Mouse (Mus musculus): ENCODE measurements around the gene Fam78b. TPM values are rescaled to one million over a fixed set of nuclear protein-coding genes. Genes with fewer than 3 reads are reported as not detected.

Fam78b gene
- total RNA-seq, 2 experiments from 2014 or later, result 1.9 TPM; not detected in 1

- no peak for ATAC-seq (replicated peaks; ENCODE audit: poor library complexity, severe bottlenecking)
These were observed 22.6 kb downstream of the Fam78b start for GRCm38 (mm10) chr1:167023794-167024193.

DNA sequence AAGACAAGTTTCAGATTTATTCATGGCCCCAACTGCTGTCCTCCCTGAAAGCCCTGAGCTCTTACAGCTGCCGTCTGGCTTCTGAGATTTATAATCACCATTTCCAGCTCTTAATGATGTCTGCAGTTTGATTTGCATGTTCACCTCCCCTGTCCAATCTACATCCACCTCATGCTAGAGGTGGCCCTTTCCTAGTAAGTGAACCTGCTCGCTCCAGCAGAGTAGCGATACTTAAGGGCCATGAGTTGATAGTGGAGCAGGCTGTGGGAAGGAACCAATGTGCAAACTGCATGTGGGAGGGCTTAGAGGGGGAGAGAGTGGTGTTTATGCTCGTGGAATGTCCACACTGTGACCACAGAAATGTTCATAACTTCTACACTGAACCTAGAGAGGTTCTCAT, 23.7 kb downstream of the Fam78b start:
- ATAC-seq (replicated peaks; ENCODE audit: poor library complexity, severe bottlenecking), result no peak

DNA sequence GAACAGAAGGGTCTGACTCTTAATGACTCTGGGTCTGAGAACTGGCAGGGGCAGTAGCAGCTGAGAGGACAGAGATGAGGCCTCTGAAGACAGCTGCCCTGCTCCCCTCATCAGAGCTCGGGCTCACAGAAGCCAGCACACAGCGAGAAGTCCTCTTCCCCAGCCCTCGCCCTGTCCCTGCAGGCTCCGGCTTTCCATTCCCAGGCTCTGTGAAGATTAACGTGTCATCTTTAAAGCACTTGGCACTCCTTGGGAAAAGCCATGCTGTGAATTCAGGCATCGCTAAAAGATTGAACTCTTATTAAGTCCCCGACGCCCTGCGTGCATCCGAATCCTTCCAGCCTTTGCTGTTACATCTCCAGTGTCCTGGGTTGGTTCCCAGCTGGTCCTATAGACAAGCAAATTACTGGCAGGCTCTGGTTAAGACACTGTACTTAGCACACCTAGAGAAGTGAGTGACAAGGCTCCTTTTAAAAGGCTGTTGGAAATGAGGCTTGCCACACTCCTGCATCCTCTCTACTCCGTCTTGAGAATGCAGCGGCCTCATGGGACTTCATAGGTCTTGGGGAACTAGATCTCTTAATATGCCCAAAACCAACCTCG, 30.9 kb downstream of the Fam78b start:
- ATAC-seq (replicated peaks; ENCODE audit: poor library complexity, severe bottlenecking), result no peak

DNA sequence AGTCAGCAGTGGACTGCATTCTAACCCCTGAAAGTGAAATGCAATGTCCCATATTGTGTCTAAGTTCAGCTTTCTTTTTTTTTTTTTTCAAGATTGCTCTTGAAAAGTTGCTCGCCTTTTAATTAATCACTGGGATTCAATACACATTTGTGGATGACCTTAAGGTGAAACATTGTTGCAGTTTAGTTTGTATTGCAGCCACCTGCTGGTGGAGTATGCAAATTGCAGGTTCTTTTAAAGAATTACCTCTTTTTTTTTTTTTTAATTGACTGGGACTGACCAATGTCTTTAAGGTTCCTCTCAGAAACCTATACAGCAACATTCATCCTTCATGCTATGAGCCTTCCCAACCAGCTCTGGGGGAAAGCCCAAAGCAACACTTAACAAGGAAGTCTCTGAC, 33.2 kb downstream of the Fam78b start:
- ATAC-seq (replicated peaks; ENCODE audit: poor library complexity, severe bottlenecking), result 0 out of 2 replicates have a peak, but pooled peaks have one; percentile 17

DNA sequence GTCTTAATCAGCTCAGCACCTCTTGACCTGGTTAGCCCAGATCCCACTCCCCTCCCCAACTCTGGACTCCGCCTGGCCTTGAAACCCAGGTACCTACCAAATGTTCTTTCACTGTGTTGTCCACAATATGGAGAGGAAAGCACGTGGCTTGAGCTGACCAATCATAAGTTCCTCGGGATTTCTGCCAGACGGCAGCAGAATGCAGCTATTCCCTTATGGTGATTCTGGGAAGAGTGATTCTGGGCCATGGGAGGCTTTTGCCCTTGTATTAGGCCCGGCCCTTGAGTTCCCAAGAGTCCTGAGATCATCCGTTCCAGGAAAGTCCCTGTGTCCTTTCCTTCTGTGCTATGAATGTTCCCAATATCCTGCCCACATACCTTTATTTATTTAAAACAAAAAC, 41.3 kb downstream of the Fam78b start:
- ATAC-seq (replicated peaks; ENCODE audit: poor library complexity, severe bottlenecking), result no peak

- ATAC-seq (replicated peaks; ENCODE audit: poor library complexity, severe bottlenecking), result no peak
These were observed 45.1 kb downstream of the Fam78b start for GRCm38 (mm10) chr1:167046169-167046927.

GRCm38 (mm10) chr1:167050859-167051258, 49.6 kb downstream of the Fam78b start:
- ATAC-seq (replicated peaks; ENCODE audit: poor library complexity, severe bottlenecking), result no peak

DNA sequence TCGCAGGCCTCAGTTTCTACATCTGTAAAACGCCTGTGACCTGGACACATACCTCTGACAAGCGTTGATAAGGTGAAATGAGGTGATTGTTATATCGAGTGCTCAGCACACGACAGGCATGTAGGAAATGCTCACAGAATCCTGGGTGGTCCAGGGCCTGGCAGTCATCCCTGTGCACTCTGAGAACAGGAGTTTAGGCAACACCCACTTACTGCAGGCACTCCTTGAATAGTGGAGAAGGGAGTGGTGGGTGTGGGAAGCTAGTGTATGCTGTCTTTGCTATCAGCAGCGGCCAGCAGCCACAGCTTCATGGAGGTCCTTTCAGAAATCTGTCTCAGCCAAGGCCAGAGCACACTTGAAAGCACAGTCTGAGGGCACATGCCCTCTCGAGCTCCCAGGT, 52.8 kb downstream of the Fam78b start:
- no peak for ATAC-seq (replicated peaks; ENCODE audit: poor library complexity, severe bottlenecking)

DNA sequence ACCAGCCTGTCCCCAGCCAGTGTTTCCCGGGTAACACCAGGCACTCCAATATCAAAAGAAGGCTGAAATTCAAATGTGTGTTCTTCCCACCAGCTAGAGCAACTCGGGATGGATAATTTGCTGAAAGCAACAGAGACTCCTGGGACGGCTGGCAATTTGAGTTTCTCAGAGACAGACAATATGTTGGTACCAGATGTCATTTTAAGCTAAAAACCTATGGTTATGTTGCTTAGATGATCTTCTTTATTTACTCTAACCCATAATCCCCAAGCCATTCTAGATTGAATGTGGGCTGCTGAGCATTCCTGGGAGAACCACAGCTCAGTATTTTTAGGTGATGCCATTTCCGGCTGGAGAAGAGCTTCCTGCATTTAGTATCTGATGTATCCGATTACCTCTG, 56.3 kb downstream of the Fam78b start:
- no peak for ATAC-seq (replicated peaks; ENCODE audit: poor library complexity, severe bottlenecking)

DNA sequence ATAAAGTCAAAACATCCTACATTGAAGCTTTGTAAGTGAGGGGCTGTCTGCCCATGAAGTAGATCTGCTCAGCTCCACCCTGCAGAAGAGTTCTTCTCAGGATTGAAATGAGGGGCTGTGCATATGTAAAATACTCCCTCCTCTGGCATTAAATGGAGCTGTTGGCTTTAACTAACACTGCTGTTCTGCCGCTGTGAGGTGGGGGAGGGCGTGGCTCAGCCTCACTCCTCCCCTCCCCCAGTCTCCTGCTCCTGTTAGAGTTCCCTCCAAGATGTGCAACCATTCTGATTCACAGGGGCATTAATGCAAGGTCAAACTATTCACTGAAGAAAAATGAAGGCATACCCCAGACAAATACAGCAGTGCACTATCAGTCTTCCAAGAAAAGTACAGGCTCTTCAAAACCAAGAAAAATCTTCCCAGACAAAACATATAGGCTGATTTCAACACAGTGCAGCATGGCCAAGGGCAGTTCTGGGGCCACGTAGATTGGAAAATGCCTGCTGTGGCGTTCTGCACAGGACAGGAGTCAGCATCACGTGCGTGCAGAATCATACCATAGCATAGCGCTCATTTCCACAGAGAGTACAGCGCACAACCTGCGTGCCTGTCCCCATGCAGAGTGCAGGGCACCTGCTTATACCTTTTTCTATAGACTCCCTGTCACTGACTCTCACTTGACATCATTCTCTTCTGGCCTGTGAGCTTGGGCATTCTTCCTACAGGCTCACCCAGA, 58.5 kb downstream of the Fam78b start:
- no peak for ATAC-seq (replicated peaks; ENCODE audit: poor library complexity, severe bottlenecking)

DNA sequence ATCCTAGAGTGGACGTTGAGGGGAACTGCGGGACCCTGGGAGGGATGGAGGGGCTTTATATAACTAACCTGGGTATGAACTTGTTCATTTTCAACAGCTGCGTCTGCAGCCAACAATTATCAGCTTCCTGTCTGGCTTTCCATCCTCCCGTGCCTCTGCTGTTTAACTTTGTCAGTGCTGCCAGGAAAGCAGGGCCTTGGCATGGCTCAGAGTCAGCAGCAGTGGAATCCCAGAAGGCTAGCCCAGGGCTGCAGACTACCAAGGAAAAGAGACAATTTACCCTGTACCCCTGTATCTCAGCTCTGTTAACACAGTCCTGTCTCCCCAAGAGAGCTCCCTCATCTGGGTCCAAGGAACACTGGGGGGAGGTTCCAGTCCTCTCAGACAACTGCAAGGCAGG, 62.8 kb downstream of the Fam78b start:
- ATAC-seq (replicated peaks; ENCODE audit: poor library complexity, severe bottlenecking), result no peak

DNA sequence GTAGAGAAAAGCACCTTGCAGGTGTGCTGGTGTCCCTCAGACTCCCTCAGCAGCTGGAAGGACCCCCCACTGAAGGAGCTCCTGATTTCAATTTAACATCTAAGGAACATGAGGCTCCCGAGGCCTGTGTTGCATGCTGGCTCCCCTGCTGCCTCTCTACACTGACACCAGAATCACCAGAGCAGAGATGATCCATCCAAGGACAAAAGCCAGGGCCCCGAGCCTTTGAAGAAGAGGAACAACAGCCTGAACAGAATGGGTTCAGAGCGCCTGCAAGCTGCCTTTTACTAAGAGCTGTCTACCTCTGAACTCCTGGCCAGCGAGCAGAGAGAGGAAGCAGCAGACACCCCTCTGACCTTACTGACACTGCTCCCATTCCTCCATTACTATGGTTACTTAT, 64.3 kb downstream of the Fam78b start:
- no peak for ATAC-seq (replicated peaks; ENCODE audit: poor library complexity, severe bottlenecking)

DNA sequence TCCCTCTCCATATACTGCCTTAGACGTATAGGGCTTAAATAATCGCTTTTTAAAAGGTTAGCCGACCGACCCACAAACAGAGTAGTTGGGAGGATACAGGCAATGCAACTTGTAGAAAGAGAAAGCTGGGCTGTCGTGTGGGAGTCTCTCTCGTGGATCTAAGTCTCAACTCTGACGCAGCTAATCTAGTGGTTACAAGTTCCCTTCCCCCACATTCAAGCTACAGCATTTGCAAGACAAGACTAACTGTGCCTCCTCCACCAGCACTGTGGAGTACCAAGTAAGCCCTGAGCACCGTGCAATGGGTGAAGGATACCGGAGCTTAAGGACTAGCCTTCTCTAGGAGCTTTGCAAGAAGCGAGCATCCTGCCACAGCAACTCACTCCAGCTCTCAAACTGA, 64.8 kb downstream of the Fam78b start:
- ATAC-seq (replicated peaks; ENCODE audit: poor library complexity, severe bottlenecking), result no peak

- no peak for ATAC-seq (replicated peaks; ENCODE audit: poor library complexity, severe bottlenecking)
These were observed 65.7 kb downstream of the Fam78b start for GRCm38 (mm10) chr1:167066933-167067341.

GRCm38 (mm10) chr1:167069741-167070140, 68.5 kb downstream of the Fam78b start:
- ATAC-seq (replicated peaks; ENCODE audit: poor library complexity, severe bottlenecking), result no peak

GRCm38 (mm10) chr1:167070306-167070705, 69.1 kb downstream of the Fam78b start:
- ATAC-seq (replicated peaks; ENCODE audit: poor library complexity, severe bottlenecking), result no peak; the same call in 1 of the 2 replicates

- no peak for ATAC-seq (replicated peaks; ENCODE audit: poor library complexity, severe bottlenecking)
These were observed 74.5 kb downstream of the Fam78b start for GRCm38 (mm10) chr1:167075726-167076125.

DNA sequence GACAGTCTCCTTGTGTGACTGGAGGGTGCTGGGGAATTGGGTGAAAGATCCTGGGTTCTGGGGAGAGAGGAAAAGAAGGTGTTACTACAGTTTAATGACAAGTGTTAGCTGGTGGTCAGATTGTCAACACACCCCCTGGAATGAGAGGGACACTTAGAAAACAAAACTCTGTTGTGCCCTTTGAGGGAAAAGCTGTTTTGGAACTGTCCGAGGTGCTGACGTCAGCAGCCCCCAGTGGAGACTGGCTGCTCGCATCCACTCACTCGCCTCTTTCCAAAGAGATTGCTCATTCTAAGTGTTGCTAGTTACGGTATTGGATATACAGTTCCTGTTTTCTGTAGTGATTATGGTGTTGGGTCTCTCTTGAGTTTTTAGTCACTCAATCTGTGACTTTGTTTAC, 78.3 kb downstream of the Fam78b start:
- no peak; the same call in 1 of the 2 replicates for ATAC-seq (replicated peaks; ENCODE audit: poor library complexity, severe bottlenecking)

GRCm38 (mm10) chr1:167081946-167082345, 80.7 kb downstream of the Fam78b start:
- ATAC-seq (replicated peaks; ENCODE audit: poor library complexity, severe bottlenecking), result no peak

GRCm38 (mm10) chr1:167082506-167083100, 81.4 kb downstream of the Fam78b start:
- no peak for ATAC-seq (replicated peaks; ENCODE audit: poor library complexity, severe bottlenecking)

DNA sequence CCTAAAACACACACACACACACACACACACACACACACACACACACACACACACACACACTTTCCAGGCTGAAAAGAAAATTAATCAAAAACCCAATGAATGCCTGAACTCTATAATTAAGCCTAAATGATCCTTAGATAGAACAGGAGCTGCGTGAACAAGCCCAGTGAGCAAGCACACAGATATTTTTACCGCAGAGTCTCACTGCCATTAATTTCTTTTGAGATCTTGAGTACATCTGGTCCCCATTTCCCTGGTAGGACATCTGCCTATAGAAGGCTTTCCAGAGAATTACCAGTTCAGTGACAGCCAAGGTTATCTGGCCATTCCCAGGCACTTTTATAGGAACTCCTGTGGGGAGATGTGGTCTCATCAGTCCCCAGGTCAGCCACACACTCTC, 82.0 kb downstream of the Fam78b start:
- ATAC-seq (replicated peaks; ENCODE audit: poor library complexity, severe bottlenecking), result no peak
